Mouse (Mus musculus): Measurements from ENCODE around the gene Pnkd.

DNA sequence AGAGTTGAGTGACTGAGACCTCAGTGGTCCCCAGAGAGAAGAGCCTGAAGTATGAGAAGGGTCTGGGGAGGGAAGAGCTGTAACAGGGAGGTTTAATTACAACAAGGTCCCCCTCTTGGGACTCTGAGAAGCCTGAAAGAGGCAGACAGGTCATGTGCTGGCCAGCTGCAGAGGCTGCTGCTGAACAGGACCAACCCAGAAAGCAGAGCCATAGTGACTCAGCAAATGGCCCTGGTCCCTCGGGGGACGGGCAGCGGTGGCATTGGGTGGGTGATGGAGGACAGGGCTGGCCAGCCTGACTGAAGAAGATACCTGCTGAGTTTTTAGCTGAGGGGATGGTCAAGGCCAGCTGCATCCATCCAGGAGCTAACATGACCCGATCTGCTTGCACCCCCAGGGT is 91.7 kb downstream of the Pnkd start:
- TF ChIP-seq CTCF (IDR thresholded peaks at IDR 0.05; ENCODE audit: low read depth, low read length) = no peak
- no peak for TF ChIP-seq POLR2A (IDR thresholded peaks at IDR 0.05; ENCODE audit: borderline replicate concordance, low read depth, low read length)

Measured in bone marrow macrophage, adult 2 months (primary cell).